Mouse (Mus musculus) embryonic facial prominence, embryonic 11.5 days (tissue): ENCODE results near the gene Smcr8. TPM values are rescaled to one million over a fixed set of nuclear protein-coding genes. Genes with fewer than 3 reads are reported as not detected.

ENCODE experiments used
- ATAC-seq: fragments of 200-750 bp; cut with Nextera tagmentation; replicated peaks from 2 replicates; pipeline ENCODE4 v1.8.0; 2017; ENCODE audit warnings: low read depth; ENCODE audit not compliant: insufficient number of reproducible peaks, low FRiP score, low TSS enrichment
- DNase-seq: peaks from one replicate; pipeline ENCODE4 v3.0.0-alpha.2; 2015; ENCODE audit warnings: low spot score
- H3K27ac ChIP-seq: fragments of 300-500 bp; sonication (generic); replicated peaks from 2 replicates; pipeline ENCODE4 v1.5.1; 2014; ENCODE audit warnings: mild to moderate bottlenecking, low read depth, low read length, control low read depth
- H3K27me3 ChIP-seq: fragments of 300-500 bp; sonication (generic); 2 replicates; pipeline ENCODE4 v1.6.1; 2014; ENCODE audit warnings: mild to moderate bottlenecking, low read length, moderate library complexity, mixed read lengths; ENCODE audit not compliant: control insufficient read depth, insufficient read depth
- H3K36me3 ChIP-seq: fragments of 300-500 bp; sonication (generic); replicated peaks from 2 replicates; pipeline ENCODE4 v1.6.1; 2014; ENCODE audit warnings: low read depth, mild to moderate bottlenecking, low read length, moderate library complexity, mixed read lengths; ENCODE audit not compliant: control insufficient read depth, insufficient read depth
- H3K4me1 ChIP-seq: fragments of 300-500 bp; sonication (generic); 2 replicates; pipeline ENCODE4 v1.6.1; 2014; ENCODE audit warnings: low read length, mixed read lengths; ENCODE audit not compliant: control insufficient read depth, insufficient read depth
- H3K4me2 ChIP-seq: fragments of 300-500 bp; sonication (generic); 2 replicates; pipeline ENCODE4 v1.6.1; 2014; ENCODE audit warnings: low read depth, mild to moderate bottlenecking, control low read depth, low read length, moderate library complexity
- H3K4me3 ChIP-seq: fragments of 300-500 bp; sonication (generic); 2 replicates; pipeline ENCODE4 v1.5.1; 2014; ENCODE audit warnings: low read depth, low read length, control low read depth
- H3K9ac ChIP-seq: fragments of 300-500 bp; sonication (generic); replicated peaks from 2 replicates; pipeline ENCODE4 v1.6.1; 2014; ENCODE audit warnings: mild to moderate bottlenecking, control low read depth, low read length
- H3K9me3 ChIP-seq: fragments of 300-500 bp; sonication (generic); replicated peaks from 2 replicates; pipeline ENCODE4 v1.6.1; 2016; ENCODE audit warnings: mild to moderate bottlenecking, low read length, inconsistent platforms, mixed read lengths; ENCODE audit not compliant: control insufficient read depth
- WGBS: fragments of 180-500 bp; shearing (Covaris S2); extraction: QIAGEN DNeasy Blood & Tissue Kit; methylation state at CpG from one replicate; pipeline ENCODE4 v1.1.7; 2014; 5-methylcytosine and 5-hydroxymethylcytosine counted together
- microRNA-seq: library from miRNA; unstranded; fragments of <30 nt; microRNA quantifications from one replicate; pipeline ENCODE4, GENCODE M21; 2016; ENCODE audit warnings: borderline number of aligned reads
- polyA plus RNA-seq: library from polyadenylated mRNA; unstranded; fragments of >200 nt; fragmentation: Nextera tagmentation; extraction: Ambion mirVana; gene quantifications from 2 replicates; pipeline ENCODE4 v1.2.1, GENCODE M21; 2014

Smcr8 gene
- polyA plus RNA-seq, 1 experiment from 2014 or later = 9.9 TPM

- ATAC-seq = no peak
Measured at GRCm38 (mm10) chr11:60828903-60829302, 51.6 kb downstream of the Smcr8 start.

GRCm38 (mm10) chr11:60830433-60831052 lies 53.2 kb downstream of the Smcr8 start, which contains the start of gene Dhrs7b:
Dhrs7b (plus strand) TSS chr11:60830631.
- Histone ChIP-seq H3K4me2 (peak within 1 kb of the TSS; percentile 72), H3K36me3 (no peaks in the 10 kb centered on the region), H3K4me3 (peak within 1 kb of the TSS; percentile 62), H3K9me3 (no peaks in the 10 kb centered on the region), H3K4me1 (no peaks in the 10 kb centered on the region; the same call in 1 of the 2 replicates), H3K27me3 (no peaks in the 10 kb centered on the region), H3K27ac (no peak within 1 kb of the TSS), H3K9ac (peak within 1 kb of the TSS; percentile 66)
- WGBS = under 1% methylated on average over 34 of the region's 34 CpGs
- DNase-seq (peak; percentile 94), ATAC-seq (peak; percentile 93)

More at GRCm38 (mm10) chr11:60828903-60829302, 51.6 kb downstream of the Smcr8 start:
- H3K9me3 ChIP-seq = no peaks in the 10 kb centered on the region
- no peaks in the 10 kb centered on the region for H3K36me3 ChIP-seq
- H3K27me3 ChIP-seq = no peaks in the 10 kb centered on the region
- no peak for DNase-seq
- H3K4me2 ChIP-seq = no peak overlapping the region
- no peak overlapping the region for H3K27ac ChIP-seq
- H3K4me3 ChIP-seq = no peak overlapping the region
- no peak overlapping the region for H3K9ac ChIP-seq
- H3K4me1 ChIP-seq = no peaks in the 10 kb centered on the region; the same call in 1 of the 2 replicates
- WGBS = 28% methylated on average over 2 of the region's 2 CpGs

- DNase-seq (no peak), ATAC-seq (no peak)
- WGBS = 92% methylated on average over 6 of the region's 6 CpGs
- H3K27me3 ChIP-seq = no peaks in the 10 kb centered on the region
- no peaks in the 10 kb centered on the region for H3K9me3 ChIP-seq
- H3K27ac ChIP-seq = no peak overlapping the region
- no peak overlapping the region for H3K9ac ChIP-seq
- H3K4me3 ChIP-seq = no peak overlapping the region
- no peaks in the 10 kb centered on the region for H3K36me3 ChIP-seq
- H3K4me2 ChIP-seq = no peak overlapping the region
- no peaks in the 10 kb centered on the region for H3K4me1 ChIP-seq
Measured at GRCm38 (mm10) chr11:60836897-60837296, 59.6 kb downstream of the Smcr8 start.

Small RNAs within 50 kb of the gene (microRNA-seq; reads per million reads assigned to microRNA genes)
- 2.8 reads per million for gene Mir5100

Other genes starting within 250 kb of the Smcr8 start
- 31.4 and 31.5 TPM in 2 replicates for gene Alkbh5, start 241.1 kb upstream of the Smcr8 start, polyA plus RNA-seq
- 67.8 and 79.1 TPM in 2 replicates for gene Llgl1, start 77.8 kb upstream of the Smcr8 start, polyA plus RNA-seq
- gene Flii, start 50.3 kb upstream of the Smcr8 start, polyA plus RNA-seq = 50.5 and 56.9 TPM in 2 replicates
- gene Mief2, start 49.1 kb upstream of the Smcr8 start, polyA plus RNA-seq = 11.6 and 14.1 TPM in 2 replicates
- 18.5 and 20.5 TPM in 2 replicates for gene Top3a, start 159 bp upstream of the Smcr8 start, polyA plus RNA-seq
- gene Shmt1, start 34.2 kb downstream of the Smcr8 start, polyA plus RNA-seq = 59.1 and 63.0 TPM in 2 replicates
- 30.7 and 33.7 TPM in 2 replicates for gene Dhrs7b, start 53.1 kb downstream of the Smcr8 start, polyA plus RNA-seq
- gene Tmem11, start 101.7 kb downstream of the Smcr8 start, polyA plus RNA-seq = 60.4 and 65.6 TPM in 2 replicates
- 17.8 and 19.3 TPM in 2 replicates for gene Natd1, start 137.2 kb downstream of the Smcr8 start, polyA plus RNA-seq
- gene Map2k3, start 154.5 kb downstream of the Smcr8 start, polyA plus RNA-seq = 50.4 and 58.1 TPM in 2 replicates
- gene Kcnj12, start 245.0 kb downstream of the Smcr8 start, polyA plus RNA-seq = 2.4 and 2.7 TPM in 2 replicates